Mouse (Mus musculus): Measurements from ENCODE around the gene Bmpr1b.

The Bmpr1b gene

GRCm38 (mm10) chr3:141831135-141831534, 338.1 kb downstream of the Bmpr1b start:
- no peak for DNase-seq (ENCODE audit: extremely low read depth, low read depth, low spot score)

- no peak for DNase-seq (ENCODE audit: extremely low read depth, low read depth, low spot score)
Measured at GRCm38 (mm10) chr3:141828301-141828700, 340.9 kb downstream of the Bmpr1b start.

GRCm38 (mm10) chr3:141819331-141819941, 349.8 kb downstream of the Bmpr1b start:
- no peak for DNase-seq (ENCODE audit: extremely low read depth, low read depth, low spot score)

- DNase-seq (ENCODE audit: extremely low read depth, low read depth, low spot score): no peak
Measured at GRCm38 (mm10) chr3:141818615-141819312, 350.5 kb downstream of the Bmpr1b start.

GRCm38 (mm10) chr3:141814776-141815175, 354.4 kb downstream of the Bmpr1b start:
- no peak for DNase-seq (ENCODE audit: extremely low read depth, low read depth, low spot score)

- no peak for DNase-seq (ENCODE audit: extremely low read depth, low read depth, low spot score)
Measured at GRCm38 (mm10) chr3:141811348-141811747, 357.9 kb downstream of the Bmpr1b start.

- no peak for DNase-seq (ENCODE audit: extremely low read depth, low read depth, low spot score)
Measured at GRCm38 (mm10) chr3:141810944-141811343, 358.3 kb downstream of the Bmpr1b start.

GRCm38 (mm10) chr3:141809581-141809980, 359.6 kb downstream of the Bmpr1b start:
- no peak for DNase-seq (ENCODE audit: extremely low read depth, low read depth, low spot score)

- DNase-seq (ENCODE audit: extremely low read depth, low read depth, low spot score): no peak
Measured at GRCm38 (mm10) chr3:141804133-141804532, 365.1 kb downstream of the Bmpr1b start.

GRCm38 (mm10) chr3:141797789-141798188, 371.4 kb downstream of the Bmpr1b start:
- no peak for DNase-seq (ENCODE audit: extremely low read depth, low read depth, low spot score)

GRCm38 (mm10) chr3:141797372-141797771, 371.9 kb downstream of the Bmpr1b start:
- DNase-seq (ENCODE audit: extremely low read depth, low read depth, low spot score): no peak

- no peak for DNase-seq (ENCODE audit: extremely low read depth, low read depth, low spot score)
Measured at GRCm38 (mm10) chr3:141794371-141794770, 374.9 kb downstream of the Bmpr1b start.

GRCm38 (mm10) chr3:141793755-141794154, 375.5 kb downstream of the Bmpr1b start:
- no peak for DNase-seq (ENCODE audit: extremely low read depth, low read depth, low spot score)

- DNase-seq (ENCODE audit: extremely low read depth, low read depth, low spot score): no peak
Measured at GRCm38 (mm10) chr3:141792106-141792505, 377.1 kb downstream of the Bmpr1b start.

- DNase-seq (ENCODE audit: extremely low read depth, low read depth, low spot score): no peak
Measured at GRCm38 (mm10) chr3:141791026-141791780, 378.0 kb downstream of the Bmpr1b start.
